Mouse (Mus musculus) mouse embryonic stem cell (cell line): ENCODE results near the gene Rmi1.
"Not testable (repeated sequence)": the region's sequence is repeated elsewhere in the genome, so short reads cannot be mapped to it uniquely, and the experiment has no call there.

Source experiments
- in situ Hi-C, 2 experiments: fragments of 300-500 bp; cut with MboI; formaldehyde crosslinking; loops; 1 replicate in 1 of 2; 3 replicates in 1 of 2; pipeline ENCODE4 v1.14.3; 2019 to 2020; ENCODE audit warnings: low sequenced_read_pairs in 2 of 2, low pct_unique_long_range_greater_than_20kb in 1 of 2, mixed read lengths in 1 of 2; ENCODE audit not compliant: unreplicated experiment in 1 of 2

Rmi1 gene

GRCm38 (mm10) chr13:58394392-58394791, 7.7 kb upstream of the Rmi1 start:
- in situ Hi-C loops, result not testable (repeated sequence)

- in situ Hi-C loops, result no loop called here
Observed at GRCm38 (mm10) chr13:58397651-58398050, 4.4 kb upstream of the Rmi1 start.

- in situ Hi-C loops, result no loop called here
Observed at GRCm38 (mm10) chr13:58400576-58400975, 1.5 kb upstream of the Rmi1 start.

- in situ Hi-C loops, result no loop called here
Observed at GRCm38 (mm10) chr13:58401135-58402002, 679 bp upstream of the Rmi1 start.

- in situ Hi-C loops, result no loop called here
Observed at GRCm38 (mm10) chr13:58402744-58403110, 679 bp downstream of the Rmi1 start.

GRCm38 (mm10) chr13:58403243-58403642, 1.2 kb downstream of the Rmi1 start, which contains the start of gene Hnrnpk:
TSS of gene Hnrnpk (minus strand) at chr13:58403343.
- in situ Hi-C loops, result not testable (repeated sequence)

- in situ Hi-C loops, result no loop called here
Observed at GRCm38 (mm10) chr13:58411073-58411472, 9.0 kb downstream of the Rmi1 start.

- in situ Hi-C loops, result no loop called here
Observed at GRCm38 (mm10) chr13:58415374-58415773, 13.3 kb downstream of the Rmi1 start.

GRCm38 (mm10) chr13:58415838-58416237, 13.8 kb downstream of the Rmi1 start:
- in situ Hi-C loops, result no loop called here

- in situ Hi-C loops, result no loop called here
Observed at GRCm38 (mm10) chr13:58418656-58419055, 16.6 kb downstream of the Rmi1 start.

- in situ Hi-C loops, result no loop called here
Observed at GRCm38 (mm10) chr13:58419266-58419665, 17.2 kb downstream of the Rmi1 start.

GRCm38 (mm10) chr13:58421026-58421425, 19.0 kb downstream of the Rmi1 start:
- in situ Hi-C loops, result loop anchor here in 1 of 2 experiments (10.0 kb wide), 1 partner anchor 94 kb away; no protein-coding TSS in a partner anchor

GRCm38 (mm10) chr13:58422242-58422641, 20.2 kb downstream of the Rmi1 start:
- in situ Hi-C loops, result loop anchor here in 1 of 2 experiments (10.0 kb wide), 1 partner anchor 93 kb away; no protein-coding TSS in a partner anchor

- in situ Hi-C loops, result loop anchor here in 1 of 2 experiments (10.0 kb wide), 1 partner anchor 92 kb away; no protein-coding TSS in a partner anchor
Observed at GRCm38 (mm10) chr13:58423061-58423660, 21.1 kb downstream of the Rmi1 start.

GRCm38 (mm10) chr13:58439716-58440115, 37.7 kb downstream of the Rmi1 start:
- in situ Hi-C loops, result no loop called here

GRCm38 (mm10) chr13:58443326-58443725, 41.3 kb downstream of the Rmi1 start:
- in situ Hi-C loops, result no loop called here

GRCm38 (mm10) chr13:58443787-58444186, 41.7 kb downstream of the Rmi1 start:
- in situ Hi-C loops, result no loop called here

GRCm38 (mm10) chr13:58446541-58446940, 44.5 kb downstream of the Rmi1 start:
- in situ Hi-C loops, result no loop called here

- in situ Hi-C loops, result no loop called here
Observed at GRCm38 (mm10) chr13:58450459-58451182, 48.6 kb downstream of the Rmi1 start.
